Mouse (Mus musculus) small intestine, adult 2 months (tissue): ENCODE measurements at regions not wholly inside any gene's neighbourhood (a gene's known extent, or its start where the extent isn't known, plus 50 kb on each side); places are given as distances from the start of the nearest gene placed in this dataset.

ENCODE experiments used
- H3K27ac ChIP-seq: fragments of 200-500 bp; 2 replicates; pipeline ENCODE4 v1.5.1; 2012; ENCODE audit warnings: low read depth, low read length, control low read depth, inconsistent platforms; ENCODE audit not compliant: insufficient read depth
- H3K27me3 ChIP-seq: fragments of 200-500 bp; 2 replicates; pipeline ENCODE4 v1.6.1; 2012; ENCODE audit warnings: mild to moderate bottlenecking, moderate library complexity, low read length, inconsistent platforms; ENCODE audit not compliant: control insufficient read depth, insufficient read depth
- H3K36me3 ChIP-seq: fragments of 200-500 bp; 2 replicates; pipeline ENCODE4 v1.6.1; 2012; ENCODE audit warnings: mild to moderate bottlenecking, low read length, control low read depth, inconsistent platforms; ENCODE audit not compliant: control insufficient read depth, insufficient read depth
- H3K4me1 ChIP-seq: fragments of 200-500 bp; 2 replicates; pipeline ENCODE4 v1.6.1; 2012; ENCODE audit warnings: low read length, inconsistent platforms, mixed read lengths; ENCODE audit not compliant: control insufficient read depth, insufficient read depth, insufficient read length
- H3K4me3 ChIP-seq: fragments of 200-500 bp; 2 replicates; pipeline ENCODE4 v1.5.1; 2012; ENCODE audit warnings: low read depth, mild to moderate bottlenecking, control low read depth, inconsistent platforms, low read length, moderate library complexity
- CTCF ChIP-seq: fragments of 200-500 bp; IDR thresholded peaks from 2 replicates; pipeline ENCODE4 v1.5.1; 2012; ENCODE audit warnings: low read depth, mild to moderate bottlenecking, control low read depth, inconsistent platforms, low read length, moderate library complexity, mixed read lengths; ENCODE audit not compliant: insufficient replicate concordance, insufficient read length; ENCODE audit errors: extremely low read depth
- POLR2A ChIP-seq: fragments of 200-500 bp; IDR thresholded peaks from 2 replicates; pipeline ENCODE4 v1.6.1; 2012; ENCODE audit warnings: low read depth, mild to moderate bottlenecking, control low read depth, inconsistent platforms, low read length, moderate library complexity
- WGBS: fragments of 180-500 bp; shearing (Covaris S2); methylation state at CpG from one replicate; pipeline ENCODE4 v1.1.7; 2018; 5-methylcytosine and 5-hydroxymethylcytosine counted together

GRCm38 (mm10) chr8:103138136-103138535, 352.7 kb upstream of the Cdh11 start:
- H3K27ac ChIP-seq: no peak overlapping the region
- H3K27me3 ChIP-seq: no peaks in the 10 kb centered on the region
- no peaks in the 10 kb centered on the region for H3K4me1 ChIP-seq
- 70% methylated on average over 1 of the region's 1 CpGs for WGBS
- no peaks in the 10 kb centered on the region for H3K36me3 ChIP-seq
- no peak overlapping the region for H3K4me3 ChIP-seq
- TF ChIP-seq POLR2A (no peak), CTCF (no peak)

GRCm38 (mm10) chr8:103144835-103145234, 359.4 kb upstream of the Cdh11 start:
- Histone ChIP-seq H3K4me3 (no peak overlapping the region), H3K36me3 (no peaks in the 10 kb centered on the region), H3K27me3 (no peaks in the 10 kb centered on the region), H3K4me1 (no peaks in the 10 kb centered on the region), H3K27ac (no peak overlapping the region)
- whole genome bisulfite sequencing: 48% methylated on average over 1 of the region's 1 CpGs
- TF ChIP-seq CTCF (no peak), POLR2A (no peak)

- H3K27me3 ChIP-seq: no peaks in the 10 kb centered on the region
- 52% methylated on average over 4 of the region's 4 CpGs for WGBS
Measured at GRCm38 (mm10) chr8:103148013-103148412, 362.6 kb upstream of the Cdh11 start.

GRCm38 (mm10) chr8:103148447-103148846, 363.0 kb upstream of the Cdh11 start:
- WGBS: 73% methylated on average over 10 of the region's 10 CpGs
- TF ChIP-seq CTCF (no peak), POLR2A (no peak)
- Histone ChIP-seq H3K27ac (no peak overlapping the region), H3K4me3 (no peak overlapping the region), H3K4me1 (no peaks in the 10 kb centered on the region), H3K27me3 (no peaks in the 10 kb centered on the region), H3K36me3 (no peaks in the 10 kb centered on the region)

More at GRCm38 (mm10) chr8:103148013-103148412, 362.6 kb upstream of the Cdh11 start:
- Histone ChIP-seq H3K36me3 (no peaks in the 10 kb centered on the region), H3K4me3 (no peak overlapping the region), H3K4me1 (no peaks in the 10 kb centered on the region), H3K27ac (no peak overlapping the region)
- TF ChIP-seq CTCF (no peak), POLR2A (no peak)

- WGBS: 72% methylated on average over 7 of the region's 7 CpGs
- Histone ChIP-seq H3K27ac (no peak overlapping the region), H3K4me3 (no peak overlapping the region), H3K4me1 (no peaks in the 10 kb centered on the region), H3K36me3 (no peaks in the 10 kb centered on the region), H3K27me3 (no peaks in the 10 kb centered on the region; the same call in 1 of the 2 replicates)
- TF ChIP-seq POLR2A: no peak
- no peak for TF ChIP-seq CTCF
Measured at GRCm38 (mm10) chr8:103166623-103167316, 381.3 kb upstream of the Cdh11 start.

GRCm38 (mm10) chr8:103173313-103173712, 387.9 kb upstream of the Cdh11 start:
- no peaks in the 10 kb centered on the region for H3K36me3 ChIP-seq
- H3K27me3 ChIP-seq: no peaks in the 10 kb centered on the region
- TF ChIP-seq CTCF: no peak
- TF ChIP-seq POLR2A: no peak
- WGBS: 64% methylated on average over 3 of the region's 3 CpGs
- no peak overlapping the region for H3K27ac ChIP-seq
- no peaks in the 10 kb centered on the region for H3K4me1 ChIP-seq
- H3K4me3 ChIP-seq: no peak overlapping the region

- no peaks in the 10 kb centered on the region for H3K4me1 ChIP-seq
- no peak overlapping the region for H3K27ac ChIP-seq
- WGBS: 55% methylated on average over 5 of the region's 5 CpGs
- H3K4me3 ChIP-seq: no peak overlapping the region
- no peaks in the 10 kb centered on the region for H3K27me3 ChIP-seq
- TF ChIP-seq CTCF: no peak
- TF ChIP-seq POLR2A: no peak
- no peaks in the 10 kb centered on the region for H3K36me3 ChIP-seq
Measured at GRCm38 (mm10) chr8:103173803-103174429, 388.5 kb upstream of the Cdh11 start.
